Mouse (Mus musculus): Measurements from ENCODE around the gene Eid2b. TPM values are rescaled to one million over a fixed set of nuclear protein-coding genes. Genes with fewer than 3 reads are reported as not detected.

The Eid2b gene
- 1.2 TPM for polyA plus RNA-seq (2017; shearing (Covaris generic))

DNA sequence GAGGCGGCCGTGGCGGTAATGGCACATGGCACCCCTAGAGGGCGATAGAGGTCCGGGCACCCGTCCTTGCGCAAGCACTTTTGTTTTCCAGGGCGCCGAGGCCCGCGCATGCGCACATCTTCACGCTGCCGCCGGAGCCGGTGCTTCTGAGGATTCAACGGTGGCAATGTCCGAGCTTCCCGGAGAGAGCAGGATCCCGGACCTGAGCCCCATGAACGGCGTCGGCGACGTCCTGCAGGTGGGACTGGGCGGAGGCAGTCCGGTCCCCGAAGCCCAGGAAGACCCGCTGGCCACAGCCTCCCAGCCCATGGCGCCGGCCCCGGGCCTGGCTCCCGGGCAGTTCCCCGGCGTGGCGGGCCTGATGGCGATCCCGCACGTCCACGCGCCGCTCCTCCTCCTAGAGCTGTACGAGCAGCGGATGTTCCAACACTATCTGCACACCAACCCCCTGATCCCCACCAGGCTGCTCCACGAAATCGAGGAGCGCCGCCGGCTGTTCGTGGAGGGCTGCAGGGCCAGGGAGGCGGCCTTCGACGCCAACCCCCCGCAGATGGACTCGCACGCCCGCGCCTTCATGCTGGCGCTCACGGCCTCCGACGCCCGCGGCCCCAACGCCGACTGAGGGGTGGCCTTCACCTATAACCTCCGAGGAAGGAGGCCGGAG lies at the start of gene Eid2b:
Gene Eid2b (plus strand): TSS at position 125 of the 664 bp plus-strand sequence.

DNA sequence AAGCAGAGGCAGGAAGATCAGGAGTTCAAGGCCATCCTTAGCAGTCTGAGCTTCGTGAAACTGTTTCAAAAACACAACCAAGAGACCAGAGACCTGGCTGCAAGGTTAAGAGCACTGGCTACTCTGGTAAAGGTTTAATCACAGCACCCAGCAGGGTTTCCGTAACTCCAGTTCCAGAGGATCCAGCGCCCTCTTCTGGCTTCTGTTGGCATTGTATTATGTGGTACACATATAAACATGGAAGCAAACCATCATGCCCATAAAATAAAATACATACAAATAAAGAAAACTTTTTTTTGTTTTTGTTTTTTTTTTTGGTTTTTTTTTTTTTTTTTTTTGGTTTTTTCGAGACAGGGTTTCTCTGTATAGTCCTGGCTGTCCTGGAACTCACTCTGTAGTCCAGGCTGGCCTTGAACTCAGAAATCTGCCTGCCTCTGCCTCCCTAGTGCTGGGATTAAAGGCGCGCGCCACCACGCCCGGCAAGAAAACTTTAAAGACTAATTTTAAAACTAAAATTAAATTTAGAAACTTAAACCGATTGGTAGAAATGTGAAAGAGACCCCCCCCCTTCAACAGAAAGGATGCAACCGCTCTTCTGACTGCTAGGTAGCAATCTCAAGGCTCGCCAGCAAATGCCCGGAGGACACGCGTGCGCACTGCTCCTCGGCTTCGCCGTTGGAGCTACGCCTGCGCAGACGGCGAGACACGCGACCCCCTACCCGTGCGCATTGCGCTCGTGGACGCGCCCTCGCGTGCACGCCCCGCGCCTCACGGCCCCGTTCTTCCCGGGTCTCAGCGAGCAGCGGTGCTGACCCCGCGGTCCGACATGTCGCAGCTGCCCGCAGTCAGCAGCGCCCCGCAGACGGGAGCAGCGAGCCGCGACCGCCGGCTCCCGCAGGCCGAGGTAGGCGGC lies 10.2 kb upstream of the Eid2b start, which contains the start of gene Eid2:
Gene Eid2 (plus strand): TSS at position 753 of the 913 bp plus-strand sequence.

DNA sequence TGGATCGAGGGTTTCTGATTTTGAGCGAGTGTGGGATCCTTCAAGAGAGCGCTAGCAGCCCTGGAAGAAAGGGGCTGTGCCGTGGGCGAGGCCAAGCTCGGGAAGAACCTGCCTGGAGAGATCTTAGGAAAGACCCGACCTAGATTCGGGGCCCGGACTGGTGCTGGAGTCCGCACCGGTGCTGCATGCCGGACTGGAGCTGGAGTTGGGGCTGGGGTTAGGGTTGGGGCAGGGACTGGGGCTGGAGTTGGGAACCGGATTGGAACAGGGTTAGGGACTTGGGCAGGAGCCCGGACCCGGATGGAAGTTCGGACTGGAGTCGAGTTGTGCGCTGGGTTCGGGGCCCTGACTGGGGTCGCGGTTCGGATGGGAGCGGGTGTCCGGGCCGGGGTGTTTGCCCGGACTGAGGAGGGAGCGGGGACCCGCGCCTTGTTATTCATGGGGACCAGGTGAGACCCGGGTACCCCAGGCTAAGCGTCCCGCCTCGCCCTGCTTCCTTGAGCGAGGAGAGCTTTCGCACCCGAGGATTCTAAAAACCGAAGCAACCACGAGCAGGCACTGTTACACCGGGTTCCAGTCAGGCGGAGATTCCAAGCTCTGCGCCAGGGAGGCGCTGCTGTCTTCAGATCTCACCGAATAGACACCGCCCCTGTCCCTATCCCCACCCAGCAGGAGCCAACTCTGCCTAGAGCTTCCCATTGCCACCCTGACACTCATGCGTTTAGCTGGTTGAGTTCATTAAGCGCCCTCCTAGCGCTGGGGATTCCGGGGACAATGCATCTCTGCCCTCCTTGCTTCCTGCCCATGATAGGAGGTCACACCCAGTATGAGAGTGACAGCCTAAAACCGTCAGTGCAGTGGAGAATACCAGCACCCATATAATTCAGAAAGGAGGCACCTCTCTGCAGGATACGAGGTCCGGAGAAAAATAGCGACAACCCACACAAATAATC lies 13.4 kb downstream of the Eid2b start, which contains the start of gene Selenov:
Gene Selenov (minus strand): TSS at position 549 of the 953 bp plus-strand sequence.

DNA sequence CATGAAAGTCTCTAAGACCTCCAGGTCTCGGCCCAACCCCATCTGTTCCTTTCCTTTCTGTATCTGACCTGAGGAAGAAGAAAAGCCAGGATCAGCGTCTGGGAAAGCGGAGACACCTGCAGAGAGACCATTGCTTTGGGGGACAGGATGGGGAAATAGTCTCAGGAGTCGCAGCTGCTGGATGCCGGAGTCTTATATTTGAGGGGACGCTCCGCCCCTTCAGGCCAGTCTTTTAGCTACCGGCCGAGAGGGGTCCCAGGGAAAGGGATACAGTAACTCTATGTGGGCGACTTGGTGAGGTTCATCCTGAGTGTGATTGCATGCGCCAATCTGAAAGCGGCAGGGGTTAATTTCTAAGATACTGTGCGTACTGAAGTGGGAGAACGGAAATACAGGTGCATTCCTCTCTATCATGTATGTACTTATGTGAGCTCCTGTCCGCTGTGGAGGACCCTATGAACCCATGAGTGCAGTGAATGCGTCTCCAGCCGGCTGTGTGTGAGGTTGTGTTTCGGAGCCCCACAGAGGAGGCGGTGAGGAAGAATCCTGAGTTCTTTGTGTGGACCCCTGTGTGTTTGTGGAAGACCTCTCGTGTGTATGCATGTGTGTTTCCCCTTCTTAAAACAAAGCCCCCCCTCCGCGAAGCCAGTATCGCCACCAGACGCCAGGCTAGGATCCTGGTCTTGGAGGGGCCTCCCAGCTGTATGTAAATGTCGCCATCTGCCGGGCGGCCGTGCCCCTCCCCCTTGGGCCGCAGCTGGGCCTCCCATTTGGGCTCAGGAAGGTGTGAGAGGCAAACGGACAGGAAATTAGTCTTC lies 24.3 kb downstream of the Eid2b start, which contains the start of gene Dll3:
Gene Dll3 (minus strand): TSS at position 623 of the 818 bp plus-strand sequence.

DNA sequence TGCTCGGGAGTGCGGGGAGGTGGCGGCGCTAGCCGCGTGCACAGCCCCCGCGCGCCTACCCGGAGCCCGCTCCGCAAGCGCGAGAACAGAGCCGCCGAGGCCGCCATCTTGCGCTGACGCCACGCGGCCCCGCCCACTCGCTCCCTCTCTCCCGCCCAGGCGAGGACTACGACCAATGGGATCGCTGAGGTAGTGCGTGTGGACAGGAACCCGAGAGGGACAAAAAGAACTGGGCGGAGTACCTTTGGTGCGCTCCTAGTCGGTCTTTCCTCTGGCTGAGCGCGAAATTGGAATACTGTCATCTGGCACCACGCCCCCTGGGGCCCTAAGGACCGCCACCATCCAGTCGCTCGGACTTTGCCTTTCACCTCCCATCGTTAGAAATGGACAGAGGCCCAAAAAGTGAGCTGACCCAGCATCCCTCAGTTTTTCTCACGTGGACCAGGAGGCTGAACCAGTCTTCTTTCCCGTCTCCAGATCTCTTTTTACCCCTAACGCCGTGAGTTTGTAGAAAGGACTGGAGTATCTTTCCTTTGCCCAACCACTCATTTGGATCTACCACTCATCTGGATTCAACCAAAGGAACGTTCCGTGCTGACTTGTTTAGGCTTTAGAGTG lies 34.5 kb downstream of the Eid2b start, which contains the start of gene Timm50:
Gene Timm50 (minus strand): TSS at position 147 of the 618 bp plus-strand sequence.

Other genes with a start within 250 kb of the Eid2b start
- 231 TPM for gene Psmc4, start 227.6 kb upstream of the Eid2b start, polyA plus RNA-seq (2017; shearing (Covaris generic))
- gene Fcgbp, start 206.5 kb upstream of the Eid2b start, polyA plus RNA-seq (2017; shearing (Covaris generic)), result not detected
- gene 9530053A07Rik, start 148.3 kb upstream of the Eid2b start, polyA plus RNA-seq (2017; shearing (Covaris generic)), result not detected
- gene Fbl, start 108.0 kb upstream of the Eid2b start, polyA plus RNA-seq (2017; shearing (Covaris generic)), result 229 TPM
- 4.7 TPM for gene Dyrk1b, start 98.3 kb upstream of the Eid2b start, polyA plus RNA-seq (2017; shearing (Covaris generic))
- gene Eid2, start 9.9 kb upstream of the Eid2b start, polyA plus RNA-seq (2017; shearing (Covaris generic)), result 0.46 TPM
- not detected for gene Selenov, start 13.4 kb downstream of the Eid2b start, polyA plus RNA-seq (2017; shearing (Covaris generic))
- not detected for gene Dll3, start 24.5 kb downstream of the Eid2b start, polyA plus RNA-seq (2017; shearing (Covaris generic))
- 37.1 TPM for gene Timm50, start 34.3 kb downstream of the Eid2b start, polyA plus RNA-seq (2017; shearing (Covaris generic))
- 218 TPM for gene Supt5, start 61.0 kb downstream of the Eid2b start, polyA plus RNA-seq (2017; shearing (Covaris generic))
- 1,274 TPM for gene Rps16, start 72.9 kb downstream of the Eid2b start, polyA plus RNA-seq (2017; shearing (Covaris generic))
- gene Plekhg2, start 94.9 kb downstream of the Eid2b start, polyA plus RNA-seq (2017; shearing (Covaris generic)), result 101 TPM
- 289 TPM for gene Zfp36, start 102.5 kb downstream of the Eid2b start, polyA plus RNA-seq (2017; shearing (Covaris generic))
- 33.4 TPM for gene Med29, start 115.0 kb downstream of the Eid2b start, polyA plus RNA-seq (2017; shearing (Covaris generic))
- gene Paf1, start 115.2 kb downstream of the Eid2b start, polyA plus RNA-seq (2017; shearing (Covaris generic)), result 96.0 TPM
- 477 TPM for gene Gmfg, start 159.7 kb downstream of the Eid2b start, polyA plus RNA-seq (2017; shearing (Covaris generic))
- gene Lrfn1, start 174.2 kb downstream of the Eid2b start, polyA plus RNA-seq (2017; shearing (Covaris generic)), result 0.11 TPM
- gene Ifnl2, start 232.7 kb downstream of the Eid2b start, polyA plus RNA-seq (2017; shearing (Covaris generic)), result not detected
- gene Ifnl3, start 245.1 kb downstream of the Eid2b start, polyA plus RNA-seq (2017; shearing (Covaris generic)), result not detected

Data from CD4-positive, CD25-positive, alpha-beta regulatory T cell, adult 9 weeks (primary cell).